Mouse (Mus musculus): ENCODE measurements around the gene Aqp5.

GRCm38 (mm10) chr15:99596056-99596687 lies 5.6 kb downstream of the Aqp5 start:
- TF ChIP-seq POLR2A (IDR thresholded peaks at IDR 0.05; ENCODE audit: low read depth, low read length) (no peak), CTCF (IDR thresholded peaks at IDR 0.05; ENCODE audit: extremely low read depth, insufficient read depth, insufficient read length, insufficient replicate concordance) (peak; percentile 95)

Data from spleen, adult 2 months (tissue).